Comparison of ENCODE assay signal across 33 mouse cellular contexts in the genomic region with DNA sequence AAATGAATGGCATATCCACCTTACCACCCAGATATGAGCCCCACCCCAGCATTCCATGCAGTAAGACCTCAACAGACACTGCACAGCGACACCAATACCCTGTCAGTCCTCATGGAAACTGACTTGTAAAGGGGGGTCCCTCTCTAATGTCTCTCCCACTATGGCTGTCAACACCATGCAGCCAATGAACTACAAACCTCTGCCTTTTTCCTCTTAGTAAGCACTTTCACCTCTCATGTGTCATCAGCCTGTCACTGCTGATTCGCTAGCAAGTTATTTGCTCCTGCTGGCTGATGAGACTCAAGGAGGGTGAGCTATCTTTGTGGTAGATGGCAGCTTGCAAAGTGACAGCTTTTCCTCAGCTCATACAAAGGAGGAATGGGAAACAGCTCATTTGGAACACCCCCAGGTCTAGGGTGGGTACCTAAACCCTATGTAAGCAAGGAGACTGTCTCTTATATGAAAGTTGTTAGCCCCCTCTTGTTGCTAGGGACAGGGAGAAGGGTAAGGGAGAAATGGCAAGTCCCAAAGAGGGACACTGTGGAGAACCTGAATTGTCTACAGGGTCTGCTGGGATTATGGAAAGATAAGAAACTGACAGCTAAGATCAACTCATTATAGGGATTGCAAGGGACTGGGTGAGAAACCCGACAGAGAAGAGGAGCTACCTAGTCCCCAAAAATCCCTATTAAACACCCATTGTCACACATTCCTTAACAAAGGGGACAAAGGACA. TPM values are rescaled to one million over a fixed set of nuclear protein-coding genes. Genes with fewer than 3 reads are reported as not detected.
DNase-seq lines count a peak whose midpoint lies in the region; TF ChIP-seq lines count a peak whose summit lies in the region.
"Had no signal": no experiment of that assay in that cellular context is flagged by ENCODE, and none has a peak within 500 bp of the region (broad histone marks: within the 10 kb centered on the region; RNA-seq: fewer than 3 reads in every experiment).

No protein-coding gene starts in this region.

- no peak for TF ChIP-seq CTCF in layer of hippocampus, adult 2 months (conservative IDR thresholded peaks at IDR 0.05)
- no peak for TF ChIP-seq CTCF in brain, embryonic 14.5 days (IDR thresholded peaks at IDR 0.05; ENCODE audit: borderline replicate concordance, extremely low read depth, insufficient read depth, insufficient read length)

- H3K9me3 ChIP-seq in heart, embryonic 10.5 days = no peaks in the 10 kb centered on the region
- H3K9me3 ChIP-seq: embryonic facial prominence, embryonic 10.5 days; embryonic facial prominence, embryonic 15.5 days; G1E; hindbrain, embryonic 15.5 days; limb, embryonic 12.5 days; liver, embryonic 15.5 days; lung, embryonic 15.5 days; midbrain, embryonic 15.5 days; neural tube, embryonic 15.5 days; stomach, embryonic 15.5 days had no signal

- peaks cover 21% of the 10 kb centered on the region for H3K4me1 ChIP-seq in heart, embryonic 10.5 days
- H3K4me1 ChIP-seq: embryonic facial prominence, embryonic 15.5 days; hindbrain, embryonic 15.5 days; limb, embryonic 12.5 days; liver, embryonic 15.5 days; lung, embryonic 15.5 days; neural tube, embryonic 15.5 days; stomach, embryonic 15.5 days had no signal

- intact Hi-C loops in heart, postnatal 36 days (cut with DNase I) = no loop called here

- H3K27ac ChIP-seq in heart, embryonic 10.5 days = peak overlapping the region; percentile 44; the same call in 1 of the 2 replicates
- peak overlapping the region; percentile 55; the same call in 1 of the 2 replicates for H3K27ac ChIP-seq in layer of hippocampus, adult 2 months
- H3K27ac ChIP-seq: embryonic facial prominence, embryonic 10.5 days; embryonic facial prominence, embryonic 15.5 days; gastrocnemius, adult 2 months; hindbrain, embryonic 15.5 days; left cerebral cortex, adult 2 months; limb, embryonic 12.5 days; liver, embryonic 15.5 days; lung, embryonic 15.5 days; macrophage; midbrain, embryonic 15.5 days; neural tube, embryonic 15.5 days; stomach, embryonic 15.5 days had no signal

- no peaks in the 10 kb centered on the region for H3K27me3 ChIP-seq in heart, embryonic 10.5 days (ENCODE audit: insufficient read depth, poor library complexity, severe bottlenecking)
- H3K27me3 ChIP-seq: CH12.LX; embryonic facial prominence, embryonic 15.5 days; hindbrain, embryonic 15.5 days; limb, embryonic 12.5 days; liver, embryonic 15.5 days; lung, embryonic 15.5 days; midbrain, embryonic 15.5 days; neural tube, embryonic 15.5 days; stomach, embryonic 15.5 days had no signal

- no peak for TF ChIP-seq POLR2A in brain, embryonic 14.5 days (IDR thresholded peaks at IDR 0.05; ENCODE audit: borderline replicate concordance, extremely low read depth, insufficient read depth, insufficient read length, poor library complexity, severe bottlenecking)

- no peaks in the 10 kb centered on the region for H3K36me3 ChIP-seq in heart, embryonic 10.5 days
- H3K36me3 ChIP-seq: embryonic facial prominence, embryonic 10.5 days; embryonic facial prominence, embryonic 15.5 days; G1E; hindbrain, embryonic 15.5 days; limb, embryonic 12.5 days; liver, embryonic 15.5 days; lung, embryonic 15.5 days; midbrain, embryonic 15.5 days; stomach, embryonic 15.5 days had no signal

- DNase-seq in heart, embryonic 10.5 days (ENCODE audit: low spot score) = peak; percentile 78
- no peak for DNase-seq in heart, postnatal 36 days
- DNase-seq in layer of hippocampus, adult 2 months (ENCODE audit: low spot score in 2 of 2) = no peak
- no peak for DNase-seq in layer of hippocampus, adult 9-10 months (ENCODE audit: low spot score)
- peak; percentile 55 for DNase-seq in 3T3-L1 (ENCODE audit: low read depth, low spot score)
- peak; percentile 22 for DNase-seq in brain, embryonic 14.5 days (ENCODE audit: low read depth)
- no peak for DNase-seq in urinary bladder, postnatal 25 days (ENCODE audit: low spot score)
- DNase-seq: adrenal gland, postnatal 14 days; cerebellum, adult 2 months; cerebellum, postnatal 14 days; gastrocnemius, adult 2 months; gastrocnemius, postnatal 36 days; kidney, adult 11 months; kidney, postnatal 14 days; retina, postnatal 1 day; right cerebral cortex, postnatal 14 days had no signal

- 33% methylated on average over 3 of the region's 3 CpGs for whole genome bisulfite sequencing in heart, embryonic 10.5 days

- no peak overlapping the region for H3K4me3 ChIP-seq in heart, embryonic 10.5 days
- H3K4me3 ChIP-seq in layer of hippocampus, adult 2 months = no peak overlapping the region
- H3K4me3 ChIP-seq: embryonic facial prominence, embryonic 10.5 days; embryonic facial prominence, embryonic 15.5 days; gastrocnemius, adult 2 months; hindbrain, embryonic 15.5 days; left cerebral cortex, adult 2 months; limb, embryonic 12.5 days; liver, embryonic 15.5 days; lung, embryonic 15.5 days; midbrain, embryonic 15.5 days; neural tube, embryonic 15.5 days; stomach, embryonic 15.5 days had no signal

RNA-seq across cellular contexts. Expression of a gene that starts 54.6 kb away (rescaled TPM):
- polyA plus RNA-seq in heart, embryonic 10.5 days (2016; fragmentation: Nextera tagmentation; extraction: Ambion mirVana) = 0.39 and 0.45 TPM in 2 replicates
- total RNA-seq in heart, postnatal 36 days (2021) = 1 to 10 TPM; 1.8 to 2.1 TPM
- total RNA-seq in layer of hippocampus, adult 2 months (2021) = 1 to 10 TPM; 2.4 to 3.1 TPM
- 0.32 and 0.41 TPM in 2 replicates for polyA plus RNA-seq in brain, embryonic 14.5 days (2012; rRNA removed)
- total RNA-seq: CH12.LX; hematopoietic stem cell, adult 5-6 weeks; megakaryocyte-erythroid progenitor cell, adult 5-6 weeks had no signal
- polyA plus RNA-seq: C2C12; G1E; liver, adult 2 months; macrophage had no signal

Comparison
In these comparisons a context has a peak if more than half of its experiments do, and no peak if none do; other contexts are left out.
1. DNase-seq: peak in heart, embryonic 10.5 days (single experiment), 3T3-L1 (single experiment) and brain, embryonic 14.5 days (single experiment); none in heart, postnatal 36 days (0 of 2), layer of hippocampus, adult 2 months (0 of 2), layer of hippocampus, adult 9-10 months (single experiment) and urinary bladder, postnatal 25 days (single experiment).